Mouse (Mus musculus) heart, postnatal 14 days (tissue): Measurements from ENCODE around the gene Vmac. TPM values are rescaled to one million over a fixed set of nuclear protein-coding genes. Genes with fewer than 3 reads are reported as not detected.
A peak's percentile ranks its signal among the peaks of the same experiment; 100 is the strongest.

Experiments
- DNase-seq, 2 experiments: peaks; one replicate each; pipeline ENCODE4 v3.0.0; 2021 to 2022
- intact Hi-C: fragments of 180-260 bp; cut with DNase I; formaldehyde crosslinking; loops from one replicate; pipeline ENCODE4 v1.15.1; 2025
- total RNA-seq, 2 experiments: library from RNA; stranded (reverse); gene quantifications; 2 replicates each; pipeline ENCODE4 v1.2.3; 2021

The Vmac gene
- total RNA-seq, 2 experiments from 2014 or later = 5.3 to 7.6 TPM

- peak; percentile 44 to 64 for DNase-seq
Measured at GRCm38 (mm10) chr17:56693851-56694310, 23.9 kb downstream of the Vmac start.

GRCm38 (mm10) chr17:56693395-56693794, 24.4 kb downstream of the Vmac start:
- intact Hi-C loops = no loop called here
- DNase-seq = no peak

More at GRCm38 (mm10) chr17:56693851-56694310, 23.9 kb downstream of the Vmac start:
- intact Hi-C loops = no loop called here

GRCm38 (mm10) chr17:56688689-56689088, 29.1 kb downstream of the Vmac start:
- intact Hi-C loops = loop anchor here (5.0 kb wide), 1 partner anchor 69 kb away; the partner anchor contains the start of gene Nrtn
- no peak for DNase-seq

- intact Hi-C loops = loop anchor here (5.0 kb wide), 1 partner anchor 69 kb away; the partner anchor contains the start of gene Nrtn
- no peak for DNase-seq
Measured at GRCm38 (mm10) chr17:56688045-56688444, 29.8 kb downstream of the Vmac start.

GRCm38 (mm10) chr17:56686801-56687200, 31.0 kb downstream of the Vmac start:
- intact Hi-C loops = loop anchor here (5.0 kb wide), 1 partner anchor 70 kb away; the partner anchor contains the start of gene Nrtn
- no peak for DNase-seq

DNA sequence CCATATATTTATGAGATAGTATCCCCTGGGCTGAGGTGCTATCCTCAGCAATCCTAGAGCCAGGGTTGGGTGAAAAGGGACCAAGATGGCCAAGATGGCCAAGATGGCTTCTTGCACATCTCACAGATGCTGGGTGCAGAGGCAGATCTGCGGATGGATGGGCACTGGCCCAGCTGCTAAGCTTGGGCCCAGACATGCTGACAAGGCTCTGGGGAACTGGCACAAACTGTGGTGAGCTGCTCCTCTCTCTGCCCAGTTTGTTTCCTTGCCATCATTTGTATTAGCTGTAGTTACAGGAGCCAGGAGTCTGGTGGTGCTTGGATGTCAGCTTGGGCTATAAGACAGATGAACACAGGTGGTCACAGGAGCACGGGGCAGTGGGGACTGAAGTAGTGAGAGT, 33.2 kb downstream of the Vmac start:
- intact Hi-C loops = loop anchor here (5.0 kb wide), 1 partner anchor 73 kb away; the partner anchor contains the start of gene Nrtn
- DNase-seq = no peak

- no peak for DNase-seq
- intact Hi-C loops = no loop called here
Measured at GRCm38 (mm10) chr17:56683546-56684140, 34.2 kb downstream of the Vmac start.

- no peak for DNase-seq
- intact Hi-C loops = no loop called here
Measured at GRCm38 (mm10) chr17:56682880-56683279, 34.9 kb downstream of the Vmac start.

GRCm38 (mm10) chr17:56681791-56682190, 36.0 kb downstream of the Vmac start:
- intact Hi-C loops = no loop called here
- DNase-seq = no peak

- intact Hi-C loops = loop anchor here (2.0 kb wide), 1 partner anchor 39 kb away; no protein-coding TSS in a partner anchor
- no peak for DNase-seq
Measured at GRCm38 (mm10) chr17:56673647-56674416, 44.0 kb downstream of the Vmac start.

- intact Hi-C loops = no loop called here
- DNase-seq = peak; percentile 99 to 100
Measured at GRCm38 (mm10) chr17:56672941-56673646, 44.7 kb downstream of the Vmac start, which contains the start of gene Ranbp3. TSS of gene Ranbp3 (plus strand) at chr17:56673294.

DNA sequence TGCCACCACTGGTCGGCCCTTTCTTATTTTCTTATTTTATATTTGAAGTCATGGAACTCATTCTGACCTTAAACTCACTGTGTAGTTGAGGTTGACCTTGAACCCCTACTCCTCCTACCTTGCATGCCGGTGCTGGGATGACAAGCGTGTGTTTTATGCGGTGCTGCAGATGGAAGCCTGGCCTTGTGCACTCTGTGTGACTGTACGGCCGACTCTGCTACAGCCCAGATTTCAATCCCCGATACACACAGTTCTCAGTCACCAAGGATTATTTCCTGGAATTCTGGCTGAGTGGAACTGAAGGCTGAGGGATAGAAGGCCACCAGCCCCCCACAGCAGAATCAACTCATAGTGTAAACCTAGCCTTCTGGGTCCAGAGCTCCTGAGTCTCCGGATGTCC, 48.1 kb downstream of the Vmac start:
- intact Hi-C loops = loop anchor here (1.0 to 5.0 kb wide), 4 partner anchors 42 to 312 kb away; partner anchors contain the start of genes Catsperd, Lonp1 and Rpl36
- DNase-seq = no peak

DNA sequence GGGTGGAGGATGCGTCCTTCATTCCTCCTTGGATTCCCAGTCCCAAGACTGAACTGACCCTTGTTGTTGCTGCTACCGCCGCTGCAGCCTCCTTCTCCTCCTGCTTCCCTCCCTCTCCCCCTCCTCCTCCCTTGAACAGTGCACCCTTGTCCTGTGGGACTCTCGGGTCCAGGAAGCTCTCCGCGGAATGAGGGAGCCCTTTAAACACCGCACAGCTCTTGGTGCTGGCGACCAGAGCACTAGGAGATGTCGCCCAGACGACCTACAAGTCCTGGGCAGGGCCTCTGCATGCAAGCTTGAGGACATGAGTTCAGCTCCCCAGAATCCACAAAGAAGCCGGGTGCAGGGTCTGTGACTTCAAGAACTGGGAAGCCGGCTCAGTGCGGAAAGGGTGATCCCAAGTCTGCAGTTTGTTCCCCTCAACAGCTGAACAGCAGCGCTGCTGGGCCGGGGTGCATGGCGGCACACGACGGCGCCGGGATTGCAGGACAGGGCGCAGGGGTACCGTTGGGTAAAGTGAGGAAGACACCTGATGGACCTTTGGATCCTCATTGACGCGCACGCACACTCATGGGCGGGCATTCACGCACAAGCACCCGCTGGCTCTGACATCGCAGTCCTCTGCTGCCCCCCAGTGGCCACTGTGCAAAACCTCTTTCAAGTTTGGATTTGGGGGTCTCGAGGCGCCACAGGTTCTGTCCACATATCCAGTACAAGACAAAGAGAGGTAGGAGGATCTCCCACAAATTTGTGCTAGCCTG, 49.3 kb downstream of the Vmac start:
- peak; percentile 87 to 91 for DNase-seq
- intact Hi-C loops = loop anchor here (1.0 to 5.0 kb wide), 4 partner anchors 41 to 311 kb away; partner anchors contain the start of genes Catsperd, Lonp1 and Rpl36

DNA sequence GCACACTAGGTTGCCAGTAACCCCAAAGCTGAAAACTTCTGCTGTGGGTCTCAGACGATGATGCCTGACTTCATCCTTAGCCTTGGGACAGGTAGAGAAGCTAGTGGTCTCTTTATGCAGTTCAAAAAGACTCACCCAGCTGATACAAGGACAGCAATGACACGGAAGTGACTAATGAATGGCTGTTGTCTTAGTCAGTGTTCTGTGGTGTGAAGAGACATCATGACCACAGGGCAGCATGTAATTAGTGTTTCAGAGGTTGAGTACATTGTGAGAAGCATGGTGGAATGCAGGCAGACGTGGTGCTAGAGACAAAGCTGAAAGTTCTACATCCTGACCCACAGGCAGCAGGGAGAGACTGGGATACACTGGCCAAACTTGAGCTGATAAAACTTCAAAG, 50.2 kb downstream of the Vmac start:
- intact Hi-C loops = loop anchor here (5.0 kb wide), 3 partner anchors 40 to 310 kb away; partner anchors contain the start of genes Catsperd and Lonp1
- no peak for DNase-seq

GRCm38 (mm10) chr17:56666384-56666783, 51.4 kb downstream of the Vmac start:
- intact Hi-C loops = loop anchor here (5.0 kb wide), 3 partner anchors 39 to 309 kb away; partner anchors contain the start of genes Catsperd and Lonp1
- DNase-seq = no peak

DNA sequence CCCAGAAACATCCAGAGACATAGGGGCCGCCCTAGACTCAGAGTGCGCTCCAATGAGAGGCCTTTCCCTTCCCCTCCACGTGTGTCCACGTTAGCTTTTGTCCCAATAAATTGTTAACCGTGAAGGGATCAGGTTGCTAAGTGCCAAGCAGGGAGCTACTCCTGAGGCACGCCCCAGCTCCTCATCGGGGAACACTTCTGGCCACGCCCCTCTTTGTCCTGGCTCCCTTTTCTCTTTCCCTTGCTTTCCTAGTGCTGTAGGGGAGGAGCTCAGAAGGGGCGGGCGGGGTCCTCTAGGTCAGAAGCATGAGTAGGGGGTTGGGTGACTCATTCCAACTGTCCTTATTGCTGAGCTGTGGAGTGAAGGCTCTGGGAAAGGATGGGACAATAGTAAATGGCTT, 53.5 kb downstream of the Vmac start:
- intact Hi-C loops = no loop called here
- DNase-seq = no peak
